Mouse (Mus musculus) cerebellum, adult (tissue): ENCODE measurements around the gene Thtpa.

Source experiments
- ATAC-seq: cut with Nextera tagmentation; 2 replicates; pipeline ENCODE4 v1.9.2; 2017; ENCODE audit warnings: mild to moderate bottlenecking, moderate library complexity, mixed read lengths; ENCODE audit not compliant: insufficient number of reproducible peaks, low FRiP score, low TSS enrichment

The Thtpa gene

DNA sequence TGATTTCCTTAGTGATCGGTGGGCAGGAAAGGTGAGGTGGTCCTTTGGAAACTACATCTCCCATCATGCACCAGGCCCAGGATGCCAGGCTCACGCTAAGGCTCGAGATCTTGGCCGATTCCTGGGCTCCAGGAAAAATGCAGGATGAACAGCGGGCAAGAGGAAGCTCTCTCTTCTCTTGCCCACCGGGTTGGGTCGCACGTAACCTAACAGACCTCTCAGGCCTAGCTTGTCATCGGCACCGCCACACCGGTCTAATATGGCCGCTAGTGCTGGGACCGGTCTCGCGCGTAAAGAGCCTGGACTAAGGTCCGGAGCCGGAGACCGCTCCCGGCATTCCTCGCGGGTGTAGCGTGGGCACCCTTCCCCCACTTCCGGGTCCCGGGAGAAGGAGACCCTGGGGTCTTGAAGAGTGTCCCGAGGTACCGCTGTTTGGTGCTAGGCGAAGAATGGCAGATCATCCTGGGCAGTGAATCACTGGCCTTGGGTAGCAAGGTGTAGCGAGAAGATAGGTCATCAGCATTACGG lies at the start of gene Thtpa:
Thtpa (plus strand) TSS at position 81 of the 528 bp plus-strand sequence.
- ATAC-seq: peak; percentile 56; the same call in 1 of the 2 replicates

GRCm38 (mm10) chr14:55047971-55048531 lies 46.5 kb upstream of the Thtpa start:
- ATAC-seq: no peak

GRCm38 (mm10) chr14:55052496-55052895 lies 42.1 kb upstream of the Thtpa start:
- peak; percentile 33; the same call in 1 of the 2 replicates for ATAC-seq

DNA sequence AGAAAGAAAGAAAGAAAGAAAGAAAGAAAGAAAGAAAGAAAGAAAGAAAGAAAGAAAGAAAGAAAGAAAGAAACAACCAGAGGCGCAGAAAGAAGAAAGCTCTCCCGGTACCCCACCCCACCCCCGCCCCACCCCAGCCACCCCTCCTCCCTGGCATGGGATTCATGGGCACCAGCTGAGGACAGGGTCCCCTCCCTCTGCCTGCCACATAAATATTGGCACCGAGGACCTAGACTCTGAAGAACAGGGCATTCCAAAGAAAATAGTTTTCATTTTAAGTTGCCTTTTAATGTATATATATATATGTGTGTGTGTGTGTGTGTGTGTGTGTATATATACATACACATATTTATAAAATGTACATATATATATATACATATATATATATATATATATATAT lies 41.5 kb upstream of the Thtpa start:
- no peak for ATAC-seq

- ATAC-seq: peak; percentile 61
Measured at GRCm38 (mm10) chr14:55053708-55054190, 40.8 kb upstream of the Thtpa start.

DNA sequence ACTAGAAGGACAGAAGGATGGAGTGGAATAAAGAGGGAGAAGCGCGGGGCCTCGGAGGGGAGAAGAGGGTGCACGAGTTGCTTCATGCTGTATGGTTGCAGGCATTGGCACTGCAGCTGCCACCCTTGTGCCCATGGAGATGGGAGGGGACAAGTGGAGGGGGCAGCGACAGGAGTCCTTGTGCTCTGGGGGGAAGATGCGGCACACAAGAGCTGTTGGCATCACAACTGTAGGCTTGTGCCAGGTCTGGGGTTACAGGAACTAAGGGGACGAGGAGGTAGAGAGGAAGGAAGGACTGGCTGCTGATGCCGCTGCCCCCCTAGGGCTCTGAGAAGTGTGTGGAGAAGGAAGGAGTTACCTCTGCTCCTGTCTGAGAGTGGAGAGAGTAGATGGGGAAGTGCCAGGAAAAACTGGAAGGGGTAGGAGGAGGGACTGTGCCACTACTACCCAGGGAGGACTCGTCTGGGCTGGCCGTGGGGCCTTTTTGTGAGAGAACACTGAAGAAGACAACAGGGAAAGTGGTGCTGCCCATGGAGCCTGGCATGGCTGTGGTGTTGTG lies 40.3 kb upstream of the Thtpa start:
- peak; percentile 31 for ATAC-seq

DNA sequence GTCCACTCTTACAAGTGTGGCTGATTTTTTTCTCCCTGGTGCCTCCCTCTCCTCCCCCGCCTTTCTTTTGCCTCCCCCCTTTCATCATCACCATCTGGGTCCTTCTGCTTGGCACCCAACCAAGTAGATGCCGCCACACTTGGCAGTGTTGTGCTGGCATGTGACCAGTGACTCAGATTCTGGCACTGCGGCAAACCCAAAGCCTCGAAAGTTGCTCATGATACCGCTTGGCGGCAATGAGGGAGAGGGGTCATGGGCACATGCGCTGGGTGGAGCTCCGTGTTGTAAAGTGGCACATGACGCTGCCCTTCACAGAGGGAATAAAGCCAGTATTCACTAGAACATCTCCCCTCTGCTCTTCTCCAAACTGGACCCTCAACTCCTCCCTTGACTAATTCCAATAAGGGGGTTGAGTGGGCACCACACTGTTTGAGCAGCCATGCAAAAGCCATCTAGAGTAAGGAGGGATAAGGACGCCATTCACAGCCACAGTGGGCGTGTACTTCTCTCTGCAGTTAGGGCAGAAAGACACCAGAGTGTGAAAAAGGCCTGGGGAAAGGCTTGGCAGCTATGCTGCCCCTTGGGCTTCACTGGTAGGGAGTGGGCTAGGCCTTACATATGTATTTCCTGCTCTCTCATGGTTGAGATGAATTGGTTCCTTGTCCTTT lies 39.3 kb upstream of the Thtpa start:
- ATAC-seq: peak; percentile 22; the same call in 1 of the 2 replicates

GRCm38 (mm10) chr14:55059009-55059408 lies 35.6 kb upstream of the Thtpa start:
- ATAC-seq: no peak

GRCm38 (mm10) chr14:55059931-55060330 lies 34.7 kb upstream of the Thtpa start:
- no peak for ATAC-seq

DNA sequence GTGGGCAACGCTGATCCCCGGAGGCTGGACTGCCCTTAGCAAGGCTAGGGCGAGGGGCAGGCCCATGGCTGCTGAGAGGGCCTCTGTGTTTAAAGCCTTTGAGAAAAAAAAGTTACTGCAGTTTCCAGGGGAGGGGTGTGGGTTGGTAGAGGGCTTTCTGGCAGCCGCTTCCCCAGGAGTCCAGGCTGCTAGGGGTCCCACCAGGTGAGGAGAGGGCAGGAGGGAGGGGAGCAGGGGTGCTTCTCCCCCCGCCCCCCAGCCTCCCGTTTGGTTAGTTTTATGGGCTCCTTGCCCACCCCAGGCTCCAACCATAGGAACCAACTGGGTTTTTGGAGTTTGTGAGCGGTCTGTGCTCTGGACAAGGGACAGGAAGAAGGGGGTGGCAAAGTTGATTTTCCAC lies 32.7 kb upstream of the Thtpa start:
- ATAC-seq: no peak

DNA sequence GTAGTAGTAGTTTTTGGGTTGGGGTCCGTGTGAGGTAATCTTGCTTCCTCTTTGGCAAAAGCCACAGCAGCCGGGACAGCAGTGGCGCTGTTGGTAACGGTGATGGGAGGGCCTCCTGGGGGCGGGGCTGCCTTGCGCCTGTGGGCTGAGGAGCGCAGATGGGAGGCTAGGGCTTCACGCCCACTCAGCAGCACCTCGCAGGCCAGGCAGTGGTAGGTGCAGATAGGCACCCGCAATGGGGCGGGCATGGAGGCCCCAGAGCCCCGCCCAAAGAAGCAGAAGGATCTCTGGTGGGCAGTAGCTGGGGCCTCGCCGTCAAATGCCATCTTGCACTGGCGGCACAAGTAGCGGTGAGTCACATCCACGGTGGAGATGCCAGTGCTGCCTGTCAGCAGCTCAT lies 32.0 kb upstream of the Thtpa start:
- peak; percentile 40; the same call in 1 of the 2 replicates for ATAC-seq

DNA sequence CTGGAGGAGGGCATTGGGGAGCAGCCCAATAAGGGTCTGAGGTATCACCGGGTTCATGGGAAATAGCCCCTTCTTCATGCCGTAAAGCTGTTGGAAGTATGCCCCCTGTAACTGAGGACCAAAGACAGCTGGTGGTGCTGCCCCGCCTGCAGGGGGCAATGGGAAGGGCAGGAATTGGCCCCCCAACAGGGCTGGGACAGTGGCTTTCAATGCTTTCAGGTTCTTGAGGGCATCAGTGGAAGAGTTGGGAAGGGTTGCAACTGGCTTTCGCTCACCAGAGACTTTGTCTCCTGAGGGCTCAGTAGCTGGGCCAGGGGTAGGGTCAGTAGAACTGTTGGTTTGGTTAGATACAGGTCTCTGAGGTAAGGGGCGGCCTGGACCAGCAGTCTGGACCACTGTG lies 31.5 kb upstream of the Thtpa start:
- ATAC-seq: no peak

DNA sequence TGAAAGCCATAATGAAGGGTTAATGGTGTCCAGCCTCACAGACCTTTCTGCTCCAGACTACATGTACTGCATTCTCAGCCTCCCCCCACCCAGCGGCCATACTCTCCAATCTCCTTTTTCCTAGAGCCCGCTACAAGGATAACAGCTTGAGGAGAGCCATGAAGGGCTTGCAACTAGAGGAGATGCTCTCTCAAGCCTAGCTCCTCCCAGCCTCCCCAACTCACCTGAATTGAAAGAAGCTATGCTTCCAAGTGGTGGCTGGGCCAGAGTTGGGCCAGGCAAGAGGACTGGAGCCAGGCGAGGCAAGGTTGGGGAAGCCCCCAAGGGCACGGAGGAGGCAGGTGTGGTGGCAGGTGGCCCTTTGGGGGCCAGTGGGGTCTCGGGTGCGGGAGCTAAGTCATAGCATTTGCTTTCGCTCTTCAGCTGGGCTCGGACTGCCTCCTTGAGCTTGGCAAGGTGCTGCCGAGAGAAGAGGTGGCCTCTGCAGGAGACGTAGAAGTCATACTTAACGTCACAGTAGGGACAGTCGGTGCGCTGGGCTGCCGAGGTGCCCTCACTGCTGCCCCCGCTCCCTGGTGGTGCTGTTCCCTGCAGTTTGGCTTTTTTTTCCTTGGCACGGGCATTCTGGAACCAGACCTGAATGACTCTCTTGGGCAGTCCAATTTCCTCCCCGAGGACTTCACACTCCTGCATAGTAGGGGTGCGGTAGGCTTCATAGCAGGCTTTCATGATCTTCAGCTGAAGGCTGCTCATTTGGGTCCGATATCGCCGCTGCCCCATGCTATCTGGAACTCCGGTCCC lies 30.8 kb upstream of the Thtpa start:
- ATAC-seq: 0 out of 2 replicates have a peak, but pooled peaks have one; percentile 2

GRCm38 (mm10) chr14:55064481-55065370 lies 29.9 kb upstream of the Thtpa start:
- peak; percentile 37; the same call in 1 of the 2 replicates for ATAC-seq

GRCm38 (mm10) chr14:55065391-55065790 lies 29.2 kb upstream of the Thtpa start:
- no peak for ATAC-seq

GRCm38 (mm10) chr14:55066042-55066441 lies 28.5 kb upstream of the Thtpa start:
- ATAC-seq: no peak

DNA sequence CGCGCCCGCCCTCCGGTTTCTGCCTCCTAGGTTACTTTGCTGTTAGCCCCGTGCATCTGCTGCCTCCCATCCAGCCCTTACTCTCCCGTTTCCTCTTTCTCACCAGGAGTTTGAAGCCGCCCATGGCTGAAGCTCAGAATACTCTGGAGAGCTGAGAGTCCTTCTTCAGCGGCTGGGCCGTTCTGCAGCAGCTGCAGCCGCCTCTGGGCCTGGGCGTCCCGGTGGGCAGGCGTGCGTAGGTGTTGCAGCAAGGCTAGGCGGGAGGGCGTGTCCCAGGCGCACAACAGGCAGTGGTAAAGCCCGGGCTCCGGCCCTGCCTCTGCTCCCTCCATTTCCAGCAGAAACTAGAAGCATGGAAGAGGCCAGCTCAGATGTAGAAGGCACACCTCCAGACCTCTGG lies 22.8 kb upstream of the Thtpa start:
- no peak for ATAC-seq

DNA sequence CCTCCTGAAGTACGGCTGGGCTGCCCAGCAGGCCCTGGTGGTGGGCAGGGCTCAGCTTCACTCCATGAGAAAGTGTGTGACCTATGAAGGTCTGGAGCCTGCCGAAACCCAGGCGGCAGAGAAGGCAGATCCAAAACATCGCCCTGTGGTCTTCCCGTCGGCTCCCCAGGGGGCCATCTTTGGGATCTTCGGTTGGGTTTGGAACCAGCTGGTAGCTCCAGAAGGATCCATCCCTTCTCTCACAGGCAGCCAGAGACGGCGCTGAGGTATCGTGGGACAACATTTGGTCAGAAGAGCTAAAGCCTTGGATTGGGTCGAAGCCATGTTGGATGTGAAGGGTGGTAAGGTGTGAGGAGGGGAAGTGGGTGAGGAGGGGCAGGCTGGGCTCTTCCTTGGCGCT lies 20.2 kb upstream of the Thtpa start:
- ATAC-seq: no peak

DNA sequence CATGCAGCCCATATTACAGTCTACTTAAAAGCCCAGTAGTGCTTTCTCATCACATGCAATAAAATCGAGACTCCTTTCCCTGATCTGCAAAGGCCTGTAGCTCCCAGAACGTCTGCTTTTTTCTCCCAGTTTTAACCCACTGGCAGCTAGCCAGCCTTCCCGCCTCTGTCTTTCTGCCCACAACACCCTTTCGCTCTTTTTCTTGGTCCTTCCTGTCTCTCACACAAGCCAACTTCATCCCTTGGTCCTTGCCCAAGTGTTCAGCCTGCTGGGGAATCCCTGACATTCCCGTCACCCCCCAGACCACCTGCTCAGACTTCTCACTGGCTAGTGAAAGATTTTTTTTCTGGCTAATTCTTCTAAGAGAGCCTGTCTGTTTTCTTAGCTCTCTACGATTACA lies 18.4 kb upstream of the Thtpa start:
- no peak for ATAC-seq

GRCm38 (mm10) chr14:55076956-55077355 lies 17.6 kb upstream of the Thtpa start:
- no peak for ATAC-seq
